Mouse (Mus musculus) midbrain, postnatal 0 days (tissue): ENCODE results near the gene Fto. TPM values are rescaled to one million over a fixed set of nuclear protein-coding genes. Genes with fewer than 3 reads are reported as not detected.

ENCODE experiments used
- ATAC-seq: fragments of 200-750 bp; cut with Nextera tagmentation; 2 replicates; pipeline ENCODE4 v1.8.0; 2017; ENCODE audit warnings: moderate number of reproducible peaks, mild to moderate bottlenecking, moderate TSS enrichment, moderate library complexity; ENCODE audit not compliant: low FRiP score
- DNase-seq: peaks from one replicate; pipeline ENCODE4 v3.0.0-alpha.2; 2015; ENCODE audit warnings: low spot score
- H3K27ac ChIP-seq: fragments of 300-500 bp; sonication (generic); 2 replicates; pipeline ENCODE4 v1.5.1; 2014; ENCODE audit warnings: low read depth, mild to moderate bottlenecking, low read length, mixed read lengths
- H3K27me3 ChIP-seq: fragments of 300-500 bp; sonication (generic); 2 replicates; pipeline ENCODE4 v1.6.1; 2014; ENCODE audit warnings: low read length, control low read depth, mixed read lengths; ENCODE audit not compliant: insufficient read depth
- H3K36me3 ChIP-seq: fragments of 300-500 bp; sonication (generic); 2 replicates; pipeline ENCODE4 v1.6.1; 2014; ENCODE audit warnings: low read length, control low read depth, mixed read lengths; ENCODE audit not compliant: insufficient read depth
- H3K4me1 ChIP-seq: fragments of 300-500 bp; sonication (generic); 2 replicates; pipeline ENCODE4 v1.6.1; 2014; ENCODE audit warnings: mild to moderate bottlenecking, control low read depth, antibody characterized with exemption, low read length, mixed read lengths; ENCODE audit not compliant: insufficient read depth
- H3K4me2 ChIP-seq: fragments of 300-500 bp; sonication (generic); 2 replicates; pipeline ENCODE4 v1.6.1; 2014; ENCODE audit warnings: low read depth, mild to moderate bottlenecking, low read length, mixed read lengths; ENCODE audit not compliant: poor library complexity, severe bottlenecking
- H3K4me3 ChIP-seq: fragments of 300-500 bp; sonication (generic); 2 replicates; pipeline ENCODE4 v1.5.1; 2014; ENCODE audit warnings: low read depth, mild to moderate bottlenecking, low read length, moderate library complexity
- H3K9ac ChIP-seq: fragments of 300-500 bp; sonication (generic); replicated peaks from 2 replicates; pipeline ENCODE4 v1.6.1; 2014; ENCODE audit warnings: mild to moderate bottlenecking, low read length, moderate library complexity, mixed read lengths; ENCODE audit not compliant: poor library complexity, severe bottlenecking
- H3K9me3 ChIP-seq: fragments of 300-500 bp; sonication (generic); 2 replicates; pipeline ENCODE4 v1.6.1; 2016; ENCODE audit warnings: low read length, control low read depth
- CTCF ChIP-seq: IDR thresholded peaks from 2 replicates; pipeline ENCODE4 v1.5.1; 2016; ENCODE audit warnings: antibody characterized with exemption, mild to moderate bottlenecking
- WGBS: fragments of 180-500 bp; shearing (Covaris S2); extraction: QIAGEN DNeasy Blood & Tissue Kit; methylation state at CpG from one replicate; pipeline ENCODE4 v1.1.7; 2014; 5-methylcytosine and 5-hydroxymethylcytosine counted together
- polyA plus RNA-seq: library from polyadenylated mRNA; unstranded; fragments of >200 nt; fragmentation: Nextera tagmentation; extraction: Ambion mirVana; gene quantifications from 2 replicates; pipeline ENCODE4 v1.2.1, GENCODE M21; 2015
- total RNA-seq: library from RNA; depleted of rRNA; stranded (reverse); fragments of >200 nt; gene quantifications from 2 replicates; pipeline ENCODE4 v1.2.3, GENCODE M21; 2014

The Fto gene
- total and polyA plus RNA-seq, 2 experiments from 2014 or later, result 97.9 to 151 TPM

GRCm38 (mm10) chr8:91327471-91328205, 14.3 kb downstream of the Fto start:
- H3K4me1 ChIP-seq, result peaks cover 27% of the 10 kb centered on the region
- H3K27me3 ChIP-seq, result no peaks in the 10 kb centered on the region
- H3K36me3 ChIP-seq, result no peaks in the 10 kb centered on the region
- H3K9ac ChIP-seq, result no peak overlapping the region
- no peak overlapping the region for H3K4me2 ChIP-seq
- DNase-seq (peak; percentile 33), ATAC-seq (no peak)
- TF ChIP-seq CTCF, result no peak
- no peak overlapping the region for H3K27ac ChIP-seq
- 75% methylated on average over 11 of the region's 11 CpGs for WGBS
- no peaks in the 10 kb centered on the region for H3K9me3 ChIP-seq
- no peak overlapping the region for H3K4me3 ChIP-seq

DNA sequence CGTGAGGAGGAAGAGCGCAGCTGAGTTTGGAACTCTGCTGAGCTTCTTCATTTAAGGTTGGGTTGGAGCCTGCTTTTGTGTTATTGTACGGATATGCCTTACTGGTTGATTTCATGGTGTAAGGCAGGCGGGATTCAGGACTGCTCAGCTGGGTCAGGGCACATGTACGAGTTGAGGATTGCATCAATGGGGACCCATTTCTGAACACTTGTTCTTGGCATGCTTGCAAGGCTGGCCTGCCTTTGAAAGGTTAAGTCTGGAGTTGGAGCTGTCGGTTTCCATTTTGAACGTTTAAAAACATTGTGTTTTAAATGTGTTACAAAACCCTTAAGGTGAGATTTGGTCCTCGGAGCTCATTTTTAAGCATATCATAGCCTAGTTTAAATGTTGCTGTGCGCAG, 15.7 kb downstream of the Fto start:
- 0 out of 2 replicates have a peak overlapping the region, but pooled peaks have one; percentile 39 for H3K4me2 ChIP-seq
- no peak for TF ChIP-seq CTCF
- H3K9me3 ChIP-seq, result no peaks in the 10 kb centered on the region
- DNase-seq (no peak), ATAC-seq (no peak)
- H3K27me3 ChIP-seq, result no peaks in the 10 kb centered on the region
- no peak overlapping the region for H3K9ac ChIP-seq
- H3K4me1 ChIP-seq, result peaks cover 27% of the 10 kb centered on the region
- 63% methylated on average over 9 of the region's 9 CpGs for WGBS
- H3K4me3 ChIP-seq, result no peak overlapping the region
- peak overlapping the region; percentile 76; the same call in 1 of the 2 replicates for H3K27ac ChIP-seq
- H3K36me3 ChIP-seq, result no peaks in the 10 kb centered on the region

DNA sequence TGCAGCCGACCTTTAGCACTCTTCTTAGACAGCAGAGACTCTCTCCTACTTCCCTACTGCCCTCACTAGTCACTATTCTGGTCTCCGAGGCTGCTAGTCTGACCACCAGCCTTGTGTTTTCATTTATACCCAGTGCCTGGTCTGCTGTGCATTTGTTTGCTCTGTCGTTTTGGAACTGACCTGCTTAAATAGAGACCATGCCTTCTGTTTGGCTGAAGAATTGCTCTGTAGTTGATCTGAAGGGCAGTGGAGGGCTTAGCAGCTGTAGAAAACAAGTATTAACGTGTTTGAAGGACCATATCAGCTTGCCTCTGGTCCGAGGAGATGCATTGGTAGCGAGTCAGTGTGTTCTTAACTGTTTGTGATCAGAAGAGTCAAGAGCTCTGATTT, 16.1 kb downstream of the Fto start:
- Histone ChIP-seq H3K4me1 (peaks cover 27% of the 10 kb centered on the region), H3K27ac (peak overlapping the region; percentile 76), H3K4me2 (peak overlapping the region; percentile 39; the same call in 1 of the 2 replicates), H3K36me3 (no peaks in the 10 kb centered on the region), H3K4me3 (no peak overlapping the region), H3K9ac (0 out of 2 replicates have a peak overlapping the region, but pooled peaks have one; percentile 39), H3K27me3 (no peaks in the 10 kb centered on the region), H3K9me3 (no peaks in the 10 kb centered on the region)
- ATAC-seq (no peak), DNase-seq (no peak)
- no peak for TF ChIP-seq CTCF
- WGBS, result 32% methylated on average over 6 of the region's 6 CpGs

DNA sequence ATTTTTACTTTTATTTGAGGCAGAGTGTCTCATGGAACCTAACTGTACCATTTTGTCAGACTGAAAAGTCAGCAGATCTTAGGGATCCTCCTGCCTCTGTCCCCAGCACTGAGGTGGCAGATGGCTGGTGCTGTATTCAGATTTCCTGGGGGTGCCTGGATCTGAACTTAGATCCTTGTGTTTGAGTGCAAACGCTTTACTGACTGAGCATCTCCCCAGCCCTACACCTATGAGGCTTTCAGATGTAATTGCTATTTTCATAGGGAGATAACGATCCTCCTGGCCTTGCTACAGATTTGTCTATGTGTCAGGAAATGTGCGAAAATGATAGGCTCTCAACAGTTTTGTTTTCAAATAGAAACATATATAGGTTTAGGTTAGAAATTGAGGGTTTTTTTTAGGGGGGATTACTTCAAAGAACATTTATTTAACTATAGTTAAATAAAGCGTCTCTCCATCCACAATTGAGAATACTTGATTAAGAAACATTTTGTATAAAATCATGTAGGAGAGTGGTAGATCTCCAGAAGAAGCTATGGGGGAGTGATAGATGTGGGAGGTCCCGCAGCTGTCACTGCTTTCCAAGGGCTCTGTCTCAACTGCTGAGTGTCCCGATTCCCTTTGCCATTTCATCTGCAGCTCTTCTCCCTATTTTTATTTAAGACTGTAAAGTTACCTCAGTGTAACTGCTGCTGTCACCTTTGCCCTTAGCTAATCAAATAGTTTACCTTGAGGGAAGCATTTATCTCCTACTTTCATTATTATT, 25.2 kb downstream of the Fto start:
- WGBS, result 91% methylated on average over 6 of the region's 6 CpGs

GRCm38 (mm10) chr8:91339651-91340050, 26.3 kb downstream of the Fto start:
- no peak overlapping the region for H3K9ac ChIP-seq
- 89% methylated on average over 8 of the region's 8 CpGs for WGBS
- no peaks in the 10 kb centered on the region for H3K27me3 ChIP-seq
- H3K27ac ChIP-seq, result no peak overlapping the region
- no peak for ATAC-seq
- H3K9me3 ChIP-seq, result no peaks in the 10 kb centered on the region
- DNase-seq, result no peak
- H3K36me3 ChIP-seq, result no peaks in the 10 kb centered on the region
- no peak for TF ChIP-seq CTCF
- no peaks in the 10 kb centered on the region for H3K4me1 ChIP-seq
- no peak overlapping the region for H3K4me2 ChIP-seq
- H3K4me3 ChIP-seq, result no peak overlapping the region

More for the DNA sequence above, 25.2 kb downstream of the Fto start:
- Histone ChIP-seq H3K36me3 (no peaks in the 10 kb centered on the region), H3K4me3 (no peak overlapping the region), H3K4me1 (no peaks in the 10 kb centered on the region), H3K27me3 (no peaks in the 10 kb centered on the region), H3K4me2 (no peak overlapping the region), H3K9me3 (no peaks in the 10 kb centered on the region), H3K9ac (no peak overlapping the region), H3K27ac (no peak overlapping the region)
- TF ChIP-seq CTCF, result no peak
- no peak for DNase-seq
- no peak for ATAC-seq

- ATAC-seq (no peak), DNase-seq (no peak)
- no peak overlapping the region for H3K4me3 ChIP-seq
- H3K4me2 ChIP-seq, result no peak overlapping the region
- TF ChIP-seq CTCF, result no peak
- no peaks in the 10 kb centered on the region for H3K27me3 ChIP-seq
- H3K9ac ChIP-seq, result no peak overlapping the region
- 88% methylated on average over 1 of the region's 1 CpGs for WGBS
- no peaks in the 10 kb centered on the region for H3K9me3 ChIP-seq
- no peaks in the 10 kb centered on the region for H3K36me3 ChIP-seq
- H3K27ac ChIP-seq, result no peak overlapping the region
- no peaks in the 10 kb centered on the region for H3K4me1 ChIP-seq
Measured at GRCm38 (mm10) chr8:91340746-91341145, 27.4 kb downstream of the Fto start.
